Mouse (Mus musculus) hindbrain, embryonic 12.5 days (tissue): ENCODE results near the gene Ctsf. TPM values are rescaled to one million over a fixed set of nuclear protein-coding genes. Genes with fewer than 3 reads are reported as not detected.
"Not testable (repeated sequence)": the region's sequence is repeated elsewhere in the genome, so short reads cannot be mapped to it uniquely, and the experiment has no call there.

Source experiments
- ATAC-seq: fragments of 200-750 bp; cut with Nextera tagmentation; 2 replicates; pipeline ENCODE4 v1.8.0; 2017; ENCODE audit warnings: moderate TSS enrichment; ENCODE audit not compliant: low FRiP score
- H3K27ac ChIP-seq: fragments of 300-500 bp; sonication (generic); 2 replicates; pipeline ENCODE4 v1.5.1; 2016; ENCODE audit warnings: mild to moderate bottlenecking
- H3K27me3 ChIP-seq: fragments of 300-500 bp; sonication (generic); 2 replicates; pipeline ENCODE4 v1.6.1; 2016; ENCODE audit warnings: mild to moderate bottlenecking
- H3K36me3 ChIP-seq: fragments of 300-500 bp; sonication (generic); 2 replicates; pipeline ENCODE4 v1.6.1; 2016; ENCODE audit warnings: mild to moderate bottlenecking
- H3K4me1 ChIP-seq: fragments of 300-500 bp; sonication (generic); 2 replicates; pipeline ENCODE4 v1.6.1; 2016
- H3K4me2 ChIP-seq: fragments of 300-500 bp; sonication (generic); replicated peaks from 2 replicates; pipeline ENCODE4 v1.6.1; 2016; ENCODE audit warnings: mild to moderate bottlenecking
- H3K4me3 ChIP-seq: fragments of 300-500 bp; sonication (generic); 2 replicates; pipeline ENCODE4 v1.5.1; 2016; ENCODE audit warnings: mild to moderate bottlenecking
- H3K9ac ChIP-seq: fragments of 300-500 bp; sonication (generic); 2 replicates; pipeline ENCODE4 v1.6.1; 2016; ENCODE audit warnings: mild to moderate bottlenecking, moderate library complexity
- H3K9me3 ChIP-seq: fragments of 300-500 bp; sonication (generic); replicated peaks from 2 replicates; pipeline ENCODE4 v1.6.1; 2016; ENCODE audit warnings: mild to moderate bottlenecking
- WGBS: fragments of 180-500 bp; shearing (Covaris S2); methylation state at CpG from one replicate; pipeline ENCODE4 v1.1.7; 2016; 5-methylcytosine and 5-hydroxymethylcytosine counted together
- polyA plus RNA-seq: library from polyadenylated mRNA; unstranded; fragments of >200 nt; fragmentation: Nextera tagmentation; extraction: Ambion mirVana; gene quantifications from 2 replicates; pipeline ENCODE4 v1.2.1, GENCODE M21; 2016

The Ctsf gene
- 56.3 and 57.4 TPM in 2 replicates for polyA plus RNA-seq

GRCm38 (mm10) chr19:4854552-4855469 lies at the start of gene Ctsf:
Gene Ctsf, plus strand, starts transcription at chr19:4855130.
- H3K36me3 ChIP-seq: 0 out of 2 replicates have a peak, but pooled peaks cover 4% of the 10 kb centered on the region
- ATAC-seq: peak; percentile 91
- peaks cover 5% of the 10 kb centered on the region; the same call in 1 of the 2 replicates for H3K27me3 ChIP-seq
- H3K9ac ChIP-seq: peak within 1 kb of the TSS; percentile 67
- H3K9me3 ChIP-seq: no peaks in the 10 kb centered on the region
- peak within 1 kb of the TSS; percentile 57 for H3K4me3 ChIP-seq
- peak within 1 kb of the TSS; percentile 91 for H3K4me2 ChIP-seq
- 5% methylated on average over 45 of the region's 45 CpGs for WGBS
- H3K27ac ChIP-seq: peak within 1 kb of the TSS; percentile 31; the same call in 1 of the 2 replicates
- H3K4me1 ChIP-seq: peaks cover 14% of the 10 kb centered on the region

DNA sequence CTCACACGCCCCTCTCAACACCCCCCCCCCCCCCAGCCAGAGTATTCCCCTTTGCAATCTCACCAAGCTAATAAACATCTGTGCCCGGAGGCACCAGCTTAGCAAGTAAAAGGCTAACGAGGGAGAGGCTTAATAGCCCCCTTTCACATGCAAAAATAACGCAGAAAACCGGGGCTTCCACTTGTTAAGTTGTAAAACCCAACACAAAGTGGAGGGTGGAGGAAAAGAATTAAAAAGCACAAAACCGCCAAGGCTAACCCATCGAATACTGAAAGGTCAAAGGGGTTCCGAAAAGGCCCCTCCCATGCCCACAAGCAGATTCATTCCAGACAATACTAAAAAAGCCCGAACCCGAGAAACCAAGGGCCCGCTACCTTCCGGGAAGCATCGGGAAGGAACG lies 44.6 kb upstream of the Ctsf start:
- H3K4me2 ChIP-seq: peak overlapping the region; percentile 96
- peak overlapping the region; percentile 81 for H3K4me3 ChIP-seq
- peak overlapping the region; percentile 93; the same call in 1 of the 2 replicates for H3K27ac ChIP-seq
- peaks cover 22% of the 10 kb centered on the region for H3K4me1 ChIP-seq
- H3K27me3 ChIP-seq: no peaks in the 10 kb centered on the region
- 0% methylated on average over 14 of the region's 14 CpGs for WGBS
- H3K36me3 ChIP-seq: no peaks in the 10 kb centered on the region
- H3K9ac ChIP-seq: peak overlapping the region; percentile 82
- H3K9me3 ChIP-seq: no peaks in the 10 kb centered on the region
- ATAC-seq: no peak

- peak overlapping the region; percentile 96 for H3K4me2 ChIP-seq
- no peaks in the 10 kb centered on the region for H3K27me3 ChIP-seq
- H3K9me3 ChIP-seq: no peaks in the 10 kb centered on the region
- whole genome bisulfite sequencing: under 1% methylated on average over 17 of the region's 17 CpGs
- H3K36me3 ChIP-seq: no peaks in the 10 kb centered on the region
- ATAC-seq: no peak
- peak overlapping the region; percentile 82 for H3K9ac ChIP-seq
- peak overlapping the region; percentile 93 for H3K27ac ChIP-seq
- peaks cover 22% of the 10 kb centered on the region for H3K4me1 ChIP-seq
- H3K4me3 ChIP-seq: peak overlapping the region; percentile 81
These were observed 44.2 kb upstream of the Ctsf start for GRCm38 (mm10) chr19:4810746-4811062.

DNA sequence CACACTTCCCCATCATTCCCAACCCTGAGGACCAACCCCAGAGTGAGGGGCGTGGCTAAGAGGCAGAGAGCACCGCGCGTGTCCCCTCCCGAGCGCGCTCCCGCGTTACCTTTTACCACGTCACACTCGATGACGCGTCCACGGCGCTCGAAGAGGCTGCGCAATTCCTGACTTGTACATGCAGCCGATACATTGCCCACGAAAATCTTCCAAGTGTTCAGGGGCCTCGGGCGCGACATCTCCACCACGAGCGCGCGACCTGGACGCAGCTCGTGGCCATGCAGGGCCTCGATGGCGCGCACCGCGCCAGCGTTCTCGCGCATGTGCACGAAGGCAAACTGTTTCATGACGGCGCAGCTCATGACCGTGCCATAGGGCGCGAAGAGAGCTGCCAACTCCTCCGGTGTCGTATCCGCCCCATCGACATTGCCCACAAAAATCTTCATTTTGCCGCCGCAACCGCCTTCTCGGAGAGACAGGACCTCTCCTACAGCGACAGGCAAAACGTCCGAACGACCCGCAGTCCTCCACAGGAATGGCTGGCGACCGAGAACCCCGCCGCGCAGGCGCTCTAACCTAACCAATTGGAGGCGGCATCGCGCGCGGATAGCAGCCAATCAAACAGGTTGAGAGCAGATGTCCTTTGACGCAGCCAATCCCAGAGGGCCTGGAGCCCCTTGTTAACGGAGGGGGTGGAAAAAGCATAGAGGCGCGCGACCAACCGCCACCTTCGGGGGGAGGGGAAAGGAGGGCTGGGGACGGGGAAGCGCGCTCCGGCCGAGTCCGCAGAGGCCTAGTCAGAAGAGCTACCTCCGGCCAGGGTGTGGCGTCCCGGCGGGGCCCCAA lies 43.6 kb upstream of the Ctsf start, which contains the start of the genes Gm21992 and Rbm14:
Gene Gm21992, minus strand, starts transcription at position 550 of the 846 bp plus-strand sequence.
Gene Rbm14, minus strand, starts transcription at position 572 of the 846 bp plus-strand sequence.
- H3K4me3 ChIP-seq: peak within 1 kb of the TSS; percentile 81
- H3K27ac ChIP-seq: peak within 1 kb of the TSS; percentile 93
- H3K9me3 ChIP-seq: no peaks in the 10 kb centered on the region
- peaks cover 22% of the 10 kb centered on the region for H3K4me1 ChIP-seq
- no peaks in the 10 kb centered on the region for H3K36me3 ChIP-seq
- no peaks in the 10 kb centered on the region for H3K27me3 ChIP-seq
- peak within 1 kb of the TSS; percentile 82 for H3K9ac ChIP-seq
- WGBS: under 1% methylated on average over 83 of the region's 83 CpGs
- H3K4me2 ChIP-seq: peak within 1 kb of the TSS; percentile 96
- ATAC-seq: peak; percentile 99

- Histone ChIP-seq H3K27me3 (no peaks in the 10 kb centered on the region), H3K9me3 (no peaks in the 10 kb centered on the region), H3K36me3 (no peaks in the 10 kb centered on the region), H3K4me2 (peak overlapping the region; percentile 96), H3K27ac (peak overlapping the region; percentile 93), H3K9ac (peak overlapping the region; percentile 82), H3K4me3 (peak overlapping the region; percentile 81), H3K4me1 (peaks cover 22% of the 10 kb centered on the region)
- ATAC-seq: peak; percentile 36; the same call in 1 of the 2 replicates
- 7% methylated on average over 12 of the region's 12 CpGs for WGBS
These were observed 43.1 kb upstream of the Ctsf start for GRCm38 (mm10) chr19:4811909-4812242.

DNA sequence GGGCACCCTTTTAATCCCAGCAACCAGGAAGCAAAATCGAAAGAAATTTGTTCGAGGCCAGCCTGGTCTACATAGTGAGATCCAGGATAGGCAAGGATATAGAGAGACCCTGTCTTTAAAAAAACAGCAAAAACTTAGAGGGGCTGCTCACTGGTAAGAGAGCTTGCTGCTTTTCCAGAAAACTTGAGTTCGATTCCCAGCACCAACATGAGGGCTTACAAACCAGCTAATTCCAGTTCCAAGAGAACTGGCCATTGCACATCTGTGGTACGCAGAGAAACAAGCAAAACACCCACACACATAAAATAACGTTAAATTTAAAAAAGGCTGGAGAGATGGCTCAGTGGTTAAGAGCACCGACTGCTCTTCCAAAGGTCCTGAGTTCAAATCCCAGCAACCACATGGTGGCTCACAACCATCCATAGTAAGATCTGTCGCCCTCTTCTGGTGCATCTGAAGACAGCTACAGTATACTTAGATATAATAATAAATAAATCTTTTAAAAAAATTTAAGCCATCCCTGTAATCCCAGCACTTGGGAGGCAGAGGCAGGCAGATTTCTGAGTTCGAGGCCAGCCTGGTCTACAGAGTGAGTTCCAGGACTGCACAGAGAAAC lies 42.5 kb upstream of the Ctsf start:
- Histone ChIP-seq H3K4me3 (peak overlapping the region; percentile 81), H3K27ac (0 out of 2 replicates have a peak overlapping the region, but pooled peaks have one; percentile 93), H3K4me1 (peaks cover 22% of the 10 kb centered on the region), H3K4me2 (peak overlapping the region; percentile 96), H3K9ac (peak overlapping the region; percentile 82)
- ATAC-seq, H3K36me3 ChIP-seq, H3K9me3 ChIP-seq, H3K27me3 ChIP-seq: not testable (repeated sequence)
- WGBS: 77% methylated on average over 8 of the region's 8 CpGs

DNA sequence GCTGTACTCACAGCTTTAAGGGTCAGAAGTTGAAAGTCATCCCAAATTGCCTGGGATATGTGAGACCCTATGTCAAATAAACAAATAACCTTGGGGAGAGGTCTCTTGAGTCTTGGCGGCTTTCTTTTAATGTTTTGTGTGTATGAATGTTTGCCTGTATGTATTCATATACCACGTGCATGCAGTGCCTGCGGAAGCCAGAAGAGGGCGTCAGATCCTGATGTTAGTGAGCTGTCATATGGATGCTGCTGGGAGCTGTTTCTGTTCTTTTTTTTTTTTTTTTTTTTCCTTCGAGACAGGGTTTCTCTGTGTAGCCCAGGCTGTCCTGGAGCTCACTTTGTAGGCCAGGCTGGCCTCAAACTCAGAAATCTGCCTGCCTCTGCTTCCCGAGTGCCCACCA lies 41.9 kb upstream of the Ctsf start:
- 79% methylated on average over 5 of the region's 6 CpGs for WGBS

GRCm38 (mm10) chr19:4817182-4817835 lies 37.6 kb upstream of the Ctsf start:
- Histone ChIP-seq H3K27me3 (no peaks in the 10 kb centered on the region), H3K4me2 (no peak overlapping the region), H3K4me1 (no peaks in the 10 kb centered on the region), H3K4me3 (no peak overlapping the region), H3K27ac (no peak overlapping the region), H3K9me3 (no peaks in the 10 kb centered on the region), H3K36me3 (no peaks in the 10 kb centered on the region), H3K9ac (no peak overlapping the region)
- no peak for ATAC-seq
- WGBS: 65% methylated on average over 1 of the region's 1 CpGs

More for the DNA sequence above, 41.9 kb upstream of the Ctsf start:
- H3K4me1 ChIP-seq: peaks cover 19% of the 10 kb centered on the region
- no peaks in the 10 kb centered on the region for H3K27me3 ChIP-seq
- ATAC-seq: no peak
- H3K36me3 ChIP-seq: no peaks in the 10 kb centered on the region
- no peak overlapping the region for H3K9ac ChIP-seq
- H3K27ac ChIP-seq: no peak overlapping the region
- H3K4me2 ChIP-seq: no peak overlapping the region
- no peak overlapping the region for H3K4me3 ChIP-seq
- H3K9me3 ChIP-seq: no peaks in the 10 kb centered on the region

DNA sequence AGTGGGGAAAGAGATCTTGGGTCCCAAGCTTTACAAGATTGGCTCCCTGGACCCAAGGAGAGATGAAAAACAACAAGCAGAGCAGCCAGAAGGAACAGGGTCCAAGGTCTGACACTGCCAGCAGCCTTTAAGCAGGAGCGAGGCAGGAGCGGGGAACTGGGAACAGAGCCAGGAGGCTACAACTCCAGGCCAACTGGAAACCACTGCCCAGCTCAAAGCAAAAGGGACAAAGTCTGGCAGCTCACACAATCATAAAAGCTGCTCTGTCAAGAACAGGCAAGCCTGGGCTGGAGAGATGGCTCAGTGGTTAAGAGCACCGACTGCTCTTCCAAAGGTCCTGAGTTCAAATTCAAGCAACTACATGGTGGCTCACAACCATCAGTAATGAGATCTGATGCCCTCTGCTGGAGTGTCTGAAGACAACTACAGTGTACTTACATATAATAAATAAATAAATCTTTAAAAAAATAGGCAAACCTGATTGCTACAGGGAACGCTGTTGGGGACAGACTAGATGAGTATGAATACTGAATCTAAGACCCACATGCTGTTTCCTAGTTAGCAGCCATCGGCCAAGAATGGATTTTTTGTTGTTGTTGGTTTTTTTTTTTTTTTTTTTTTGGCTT lies 34.1 kb upstream of the Ctsf start:
- no peak overlapping the region for H3K27ac ChIP-seq
- no peak for ATAC-seq
- no peaks in the 10 kb centered on the region for H3K27me3 ChIP-seq
- no peaks in the 10 kb centered on the region for H3K4me1 ChIP-seq
- H3K36me3 ChIP-seq: peaks cover 17% of the 10 kb centered on the region
- H3K9ac ChIP-seq: no peak overlapping the region
- no peak overlapping the region for H3K4me3 ChIP-seq
- no peaks in the 10 kb centered on the region for H3K9me3 ChIP-seq
- H3K4me2 ChIP-seq: no peak overlapping the region
- 82% methylated on average over 5 of the region's 5 CpGs for WGBS

- H3K36me3 ChIP-seq: peaks cover 27% of the 10 kb centered on the region
These were observed 26.4 kb upstream of the Ctsf start for GRCm38 (mm10) chr19:4828444-4829114.

GRCm38 (mm10) chr19:4829156-4829555 lies 25.8 kb upstream of the Ctsf start:
- Histone ChIP-seq H3K4me2 (no peak overlapping the region), H3K4me3 (no peak overlapping the region), H3K9ac (no peak overlapping the region), H3K36me3 (peaks cover 30% of the 10 kb centered on the region), H3K27me3 (no peaks in the 10 kb centered on the region), H3K27ac (no peak overlapping the region), H3K4me1 (0 out of 2 replicates have a peak, but pooled peaks cover 4% of the 10 kb centered on the region), H3K9me3 (no peaks in the 10 kb centered on the region)
- WGBS: 69% methylated on average over 7 of the region's 7 CpGs
- no peak for ATAC-seq

More at GRCm38 (mm10) chr19:4828444-4829114, 26.4 kb upstream of the Ctsf start:
- no peak overlapping the region for H3K4me3 ChIP-seq
- 62% methylated on average over 16 of the region's 16 CpGs for WGBS
- H3K4me2 ChIP-seq: no peak overlapping the region
- H3K9me3 ChIP-seq: no peaks in the 10 kb centered on the region
- no peak for ATAC-seq
- H3K4me1 ChIP-seq: 0 out of 2 replicates have a peak, but pooled peaks cover 4% of the 10 kb centered on the region
- no peak overlapping the region for H3K27ac ChIP-seq
- no peaks in the 10 kb centered on the region for H3K27me3 ChIP-seq
- no peak overlapping the region for H3K9ac ChIP-seq
